Mouse (Mus musculus) lung, adult 18-20 months (tissue): Measurements from ENCODE around the gene Myo1h.

Experiments
- DNase-seq, 2 experiments: peaks; one replicate each; pipeline ENCODE4 v3.0.0; 2022; ENCODE audit warnings: mixed read lengths in 2 of 2

Myo1h gene

DNA sequence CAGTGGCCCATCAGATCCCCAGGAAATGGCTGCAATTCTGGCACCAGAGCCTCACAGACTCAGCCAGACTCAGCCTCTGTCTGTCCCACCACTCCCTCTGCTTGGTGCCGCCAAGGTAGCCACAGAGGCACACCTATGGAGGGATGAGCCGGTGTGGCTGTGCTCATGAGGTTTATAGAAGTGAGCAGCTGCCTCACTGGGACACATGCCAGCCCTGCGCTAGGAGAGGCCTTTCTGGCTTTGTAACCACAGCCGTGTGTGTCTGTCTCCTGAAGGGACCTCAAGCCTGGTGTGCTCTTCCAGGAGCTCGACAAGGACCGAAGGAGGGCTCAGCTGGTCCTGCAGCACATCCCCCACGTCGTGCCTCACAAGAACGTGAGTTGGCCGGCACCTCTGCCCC lies 118.3 kb downstream of the Myo1h start:
- no peak for DNase-seq

DNA sequence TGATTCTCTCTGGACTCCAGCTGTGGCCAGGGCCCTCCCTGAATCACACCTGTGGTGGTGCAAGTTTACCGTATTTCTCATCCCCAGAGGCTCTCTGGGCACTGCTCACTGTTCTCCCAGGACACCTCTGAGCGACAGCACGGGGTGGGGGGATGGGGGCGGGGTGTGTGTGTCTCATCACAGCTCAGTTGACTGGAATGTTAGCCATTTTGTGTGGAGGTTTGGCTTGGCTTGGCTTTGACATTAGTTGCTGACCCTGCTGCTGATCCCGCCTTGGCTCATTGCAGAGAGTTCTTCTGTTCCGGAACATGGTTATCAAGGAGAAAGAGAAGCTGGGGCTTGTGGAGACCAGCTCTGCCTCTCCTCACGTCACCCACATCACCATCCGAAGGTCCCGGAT lies 118.8 kb downstream of the Myo1h start:
- DNase-seq: no peak

GRCm38 (mm10) chr5:114408846-114409245 lies 119.9 kb downstream of the Myo1h start:
- DNase-seq: no peak

DNA sequence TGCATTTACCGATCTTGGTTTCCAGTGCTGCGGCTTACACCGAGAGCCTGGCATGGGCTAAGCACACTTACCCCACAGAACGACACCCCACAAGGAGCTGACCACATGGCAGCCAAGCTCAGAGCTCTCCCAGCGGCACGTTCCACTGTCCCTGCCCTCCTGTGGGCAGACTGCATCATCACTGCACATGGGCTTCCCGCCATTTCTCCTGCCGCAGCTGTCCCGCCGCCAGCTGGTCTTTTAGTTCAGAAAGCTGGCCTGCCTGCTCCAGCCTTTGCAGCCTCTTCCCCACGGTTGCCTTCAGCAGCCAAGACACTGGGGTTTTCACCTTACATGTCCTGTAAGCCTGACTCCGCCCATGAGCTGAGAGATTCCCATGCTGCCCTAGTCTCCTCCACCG lies 121.5 kb downstream of the Myo1h start:
- DNase-seq: no peak

- DNase-seq: peak; percentile 41 to 52
Observed at GRCm38 (mm10) chr5:114412361-114412998, 123.5 kb downstream of the Myo1h start.

GRCm38 (mm10) chr5:114413067-114413735 lies 124.2 kb downstream of the Myo1h start:
- peak; percentile 66 to 80 for DNase-seq
